In genomic region chr19:29287863-29288262, GRCm38 (mm10) we compare ENCODE assay signal across 2 mouse cellular contexts.
TF ChIP-seq lines count a peak whose summit lies in the region.

No protein-coding gene starts in this region.

TF ChIP-seq in CH12.LX, 34 proteins besides CTCF, POLR2A, EP300 and RAD21:
- TF ChIP-seq BHLHE40 (IDR thresholded peaks at IDR 0.05; ENCODE audit: low read depth, low read length): no peak
- TF ChIP-seq SMC3 (IDR thresholded peaks at IDR 0.05; ENCODE audit: low read depth, low read length): peak; percentile 20; the same call in 1 of the 2 replicates

TF ChIP-seq in MEL, 35 proteins besides CTCF, POLR2A, EP300 and RAD21:
- no peak for TF ChIP-seq CHD2 (IDR thresholded peaks at IDR 0.05; ENCODE audit: low read length)
- TF ChIP-seq SMC3 (IDR thresholded peaks at IDR 0.05; ENCODE audit: low read depth, low read length): peak; percentile 54
